Mouse (Mus musculus) kidney, postnatal 10 days (tissue): ENCODE measurements at regions not wholly inside any gene's neighbourhood (a gene's known extent, or its start where the extent isn't known, plus 50 kb on each side); places are given as distances from the start of the nearest gene placed in this dataset.
A peak's percentile ranks its signal among the peaks of the same experiment; 100 is the strongest.
"Not testable (repeated sequence)": the region's sequence is repeated elsewhere in the genome, so short reads cannot be mapped to it uniquely, and the experiment has no call there.

Experiments used
- DNase-seq: peaks from one replicate; pipeline ENCODE4 v3.0.0; 2021; ENCODE audit warnings: mixed read lengths

DNA sequence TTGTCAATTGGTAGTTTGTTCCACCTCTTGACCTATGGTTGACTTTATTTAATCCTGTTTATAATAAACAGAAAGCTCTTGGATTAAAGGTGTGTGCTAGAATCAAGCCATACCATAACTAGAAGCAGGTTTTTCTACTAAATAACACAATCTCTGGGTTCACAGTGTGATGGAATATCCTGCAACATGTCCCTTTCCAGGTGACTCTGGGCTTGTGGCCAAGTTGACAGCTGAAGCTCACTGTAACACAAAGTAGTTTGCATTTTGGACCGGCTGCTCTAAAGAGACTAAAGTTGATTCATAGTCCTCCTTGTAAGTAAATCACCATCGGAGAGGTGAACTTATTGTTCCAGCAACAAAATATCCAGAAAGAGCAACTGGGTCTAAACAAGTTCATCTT lies 149.3 kb upstream of the Kctd3 start:
- peak; percentile 18 for DNase-seq

DNA sequence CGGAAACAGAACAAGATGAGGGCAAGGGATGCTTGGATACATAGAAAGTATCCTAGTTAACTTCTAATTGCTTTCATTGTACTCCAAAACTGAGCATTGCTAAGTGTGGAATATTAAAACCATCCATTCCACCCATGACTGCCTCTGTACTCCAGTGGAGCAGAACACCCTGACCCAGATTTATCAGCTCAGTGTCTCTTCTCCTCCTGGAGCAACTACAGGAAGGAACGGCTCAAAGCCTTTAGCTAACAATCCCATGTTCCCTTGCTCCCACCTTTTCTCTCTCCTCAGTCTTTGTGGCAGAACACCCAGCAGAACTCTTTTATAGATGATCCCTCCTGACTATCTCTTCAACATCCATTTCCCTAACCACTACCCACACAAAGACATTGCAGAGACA lies 146.7 kb upstream of the Kctd3 start:
- no peak for DNase-seq

DNA sequence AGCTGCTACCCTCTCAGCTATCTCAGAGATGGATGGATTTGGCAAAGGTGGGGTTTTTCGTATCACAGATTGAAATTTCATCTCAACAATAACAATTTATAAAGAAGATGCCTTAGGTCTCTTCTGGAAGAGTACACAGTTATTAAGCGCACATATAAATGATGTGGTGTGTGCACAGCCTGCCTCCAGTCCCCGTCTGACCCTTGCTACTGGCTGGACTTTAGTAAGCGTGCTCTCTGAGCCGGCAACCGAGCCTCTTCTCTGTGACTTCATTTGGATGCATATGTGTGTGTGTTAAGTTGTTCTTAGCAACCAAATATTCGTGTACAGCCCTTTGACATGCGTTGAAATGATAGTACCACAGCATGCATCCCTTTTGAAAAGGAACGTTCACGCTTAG lies 145.5 kb upstream of the Kctd3 start:
- no peak for DNase-seq

DNA sequence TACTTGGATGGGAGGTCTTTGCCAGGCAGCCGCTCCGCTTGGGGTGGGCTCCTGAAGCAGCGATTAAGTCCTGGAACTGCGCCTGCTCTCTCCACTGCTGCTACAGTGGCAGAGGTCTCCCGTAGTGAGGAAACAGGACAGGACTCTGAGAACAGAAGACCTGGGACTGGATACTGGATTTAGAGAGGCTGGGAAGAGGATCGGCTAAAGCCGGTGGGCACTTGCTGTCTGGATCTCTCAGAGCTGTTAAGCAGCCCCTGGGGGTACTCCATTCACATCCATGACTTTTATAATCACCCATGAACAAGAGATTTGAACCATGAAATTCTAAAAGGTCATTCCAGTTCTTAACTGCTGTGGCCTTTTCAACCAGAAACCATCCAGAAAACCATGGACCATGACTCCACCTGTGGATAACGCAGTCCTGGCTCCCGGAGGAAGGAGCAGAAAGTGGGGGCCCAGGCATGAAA lies 135.4 kb upstream of the Kctd3 start:
- no peak for DNase-seq

DNA sequence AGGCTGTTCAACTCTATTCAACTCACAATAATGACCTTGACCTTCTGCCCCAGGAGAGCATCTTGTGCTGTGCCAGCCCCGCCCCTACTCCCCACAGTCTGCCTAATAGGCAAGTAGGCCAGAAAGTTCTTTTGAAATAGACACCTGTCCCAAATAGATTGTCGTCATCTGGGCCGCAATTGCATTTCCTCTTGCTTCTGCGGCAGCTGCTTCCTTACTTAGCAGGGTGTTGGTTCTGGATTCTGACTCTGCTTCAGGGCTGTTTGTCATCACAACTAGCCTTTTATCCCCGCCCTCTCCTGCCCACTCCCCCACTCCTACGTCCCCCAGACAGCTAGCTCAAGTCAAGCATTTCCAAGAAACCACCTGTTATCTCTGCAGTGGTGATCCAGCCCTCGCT lies 134.9 kb upstream of the Kctd3 start:
- no peak for DNase-seq

DNA sequence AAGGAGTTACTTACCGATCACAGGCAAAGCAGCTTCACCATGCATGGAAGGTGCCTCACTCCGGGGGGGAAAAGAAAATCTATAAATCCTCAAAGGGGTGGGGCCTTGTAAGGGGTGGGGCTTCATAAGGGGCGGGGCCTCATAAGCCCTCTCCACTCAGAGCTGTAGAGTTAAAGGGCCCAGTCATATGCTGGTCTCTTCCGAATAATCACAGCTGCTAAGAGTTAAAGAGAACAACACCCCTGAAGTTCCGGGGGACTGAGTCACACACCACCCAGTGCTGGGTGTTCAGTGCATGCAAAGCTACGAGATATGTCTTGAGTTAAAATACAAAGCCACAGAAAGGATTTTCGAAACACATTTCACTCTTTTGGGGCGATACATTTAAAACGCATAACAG lies 134.1 kb upstream of the Kctd3 start:
- DNase-seq = no peak

DNA sequence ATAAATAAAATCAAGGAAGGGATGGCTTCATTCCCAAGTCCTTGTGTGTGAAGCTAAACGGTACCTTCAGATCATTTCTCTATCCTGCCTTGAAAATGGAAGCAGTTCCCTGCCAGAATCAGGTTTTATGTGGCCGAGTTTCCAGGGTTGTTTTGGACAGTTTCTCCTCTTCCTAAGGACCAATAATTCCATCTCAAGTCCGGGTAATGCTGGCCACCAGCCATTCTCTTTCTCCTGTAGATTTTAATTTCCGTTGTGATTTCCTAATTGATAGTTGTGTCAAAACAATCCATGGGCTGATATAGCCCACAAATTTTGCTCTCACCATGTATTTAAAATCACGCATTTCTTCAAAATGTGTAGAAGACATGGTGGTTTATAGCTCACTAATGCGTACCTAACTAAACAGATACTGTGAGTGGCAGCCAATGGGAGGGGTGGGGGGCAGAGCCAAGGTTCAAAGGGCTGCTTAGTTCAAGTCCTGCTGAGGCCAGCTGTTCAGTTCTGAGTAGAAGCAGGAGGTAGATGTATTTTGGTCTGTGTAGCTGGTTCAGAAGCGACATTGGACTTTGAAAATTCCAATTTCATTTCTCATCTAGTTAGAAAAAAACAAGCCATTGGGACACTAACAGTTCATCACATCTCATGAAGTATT lies 129.2 kb upstream of the Kctd3 start:
- peak; percentile 57 for DNase-seq

DNA sequence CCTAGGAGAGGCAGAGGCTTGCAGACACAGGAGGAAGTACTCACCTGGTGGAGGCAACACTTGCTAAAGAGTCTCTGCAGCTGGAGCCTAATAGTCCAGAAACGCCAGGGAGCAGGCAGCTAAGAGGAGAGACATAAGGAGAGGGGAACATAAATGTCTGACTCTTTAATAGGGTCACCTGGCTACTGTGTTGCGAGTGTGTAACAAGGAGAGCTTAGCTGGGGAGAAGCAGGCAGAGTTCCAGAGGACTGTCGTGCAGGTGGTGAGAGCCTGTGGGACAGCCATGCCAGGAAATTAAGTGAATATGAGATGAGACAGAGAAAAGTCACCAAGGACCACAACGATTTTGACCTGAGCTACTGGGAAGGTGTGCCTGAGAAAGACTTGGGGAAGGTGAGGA lies 128.2 kb upstream of the Kctd3 start:
- no peak for DNase-seq

DNA sequence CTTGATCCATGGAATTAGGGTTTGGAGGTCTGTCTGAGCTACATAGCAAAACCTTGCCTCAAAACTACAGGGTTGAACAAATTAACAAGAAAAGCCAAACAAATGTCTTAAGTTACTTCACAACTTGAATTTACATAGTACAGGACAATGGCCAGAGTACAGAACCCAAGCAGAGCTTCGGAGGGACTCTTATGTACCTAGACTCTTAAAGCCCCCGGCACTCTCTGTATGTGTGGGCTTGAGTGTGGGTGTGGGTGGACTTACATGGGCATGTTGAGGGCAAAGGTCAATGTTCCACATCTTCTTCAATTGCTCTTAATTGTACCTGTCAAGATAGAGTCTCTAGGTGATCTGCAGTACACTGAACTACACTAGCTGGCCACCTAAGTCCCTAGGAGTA lies 121.1 kb upstream of the Kctd3 start:
- DNase-seq = no peak

DNA sequence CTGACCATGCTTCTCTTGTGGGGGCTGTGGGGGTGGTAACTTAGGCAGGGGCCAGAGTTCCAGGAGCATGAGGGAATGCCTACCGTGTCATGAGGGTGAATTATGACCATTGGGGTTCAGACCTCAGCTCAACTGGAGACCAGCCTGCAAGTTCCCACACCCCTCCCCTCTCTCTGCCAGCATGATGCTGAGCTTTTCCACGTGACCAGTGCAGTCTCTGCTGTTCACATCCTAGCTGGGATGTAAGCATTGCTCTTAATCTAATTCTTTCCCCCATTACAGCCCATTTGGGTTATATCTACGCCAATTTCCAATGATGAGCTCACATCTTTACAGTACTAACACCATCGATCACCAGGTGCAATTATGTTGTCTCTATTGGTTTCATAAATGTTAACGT lies 120.6 kb upstream of the Kctd3 start:
- DNase-seq = not testable (repeated sequence)

DNA sequence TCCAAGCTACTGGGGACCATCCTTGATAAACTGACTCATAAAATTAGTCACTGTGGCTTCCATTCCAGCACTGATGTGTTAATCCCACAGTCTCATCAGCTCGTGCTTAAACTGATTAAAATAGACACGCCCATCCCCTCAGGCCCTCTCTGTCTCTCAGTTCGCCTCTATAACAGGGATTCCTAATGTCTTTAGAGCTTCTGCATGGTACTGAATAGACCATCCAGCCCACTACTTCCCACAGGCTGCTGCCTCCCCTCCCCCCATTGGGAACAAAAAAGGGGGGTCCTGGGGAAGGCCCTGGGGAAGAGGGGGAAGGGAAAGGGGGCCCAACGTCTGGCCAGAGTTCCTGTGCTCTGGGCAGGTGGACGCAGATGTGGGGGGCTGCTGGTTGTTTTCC lies 119.7 kb upstream of the Kctd3 start:
- no peak for DNase-seq

DNA sequence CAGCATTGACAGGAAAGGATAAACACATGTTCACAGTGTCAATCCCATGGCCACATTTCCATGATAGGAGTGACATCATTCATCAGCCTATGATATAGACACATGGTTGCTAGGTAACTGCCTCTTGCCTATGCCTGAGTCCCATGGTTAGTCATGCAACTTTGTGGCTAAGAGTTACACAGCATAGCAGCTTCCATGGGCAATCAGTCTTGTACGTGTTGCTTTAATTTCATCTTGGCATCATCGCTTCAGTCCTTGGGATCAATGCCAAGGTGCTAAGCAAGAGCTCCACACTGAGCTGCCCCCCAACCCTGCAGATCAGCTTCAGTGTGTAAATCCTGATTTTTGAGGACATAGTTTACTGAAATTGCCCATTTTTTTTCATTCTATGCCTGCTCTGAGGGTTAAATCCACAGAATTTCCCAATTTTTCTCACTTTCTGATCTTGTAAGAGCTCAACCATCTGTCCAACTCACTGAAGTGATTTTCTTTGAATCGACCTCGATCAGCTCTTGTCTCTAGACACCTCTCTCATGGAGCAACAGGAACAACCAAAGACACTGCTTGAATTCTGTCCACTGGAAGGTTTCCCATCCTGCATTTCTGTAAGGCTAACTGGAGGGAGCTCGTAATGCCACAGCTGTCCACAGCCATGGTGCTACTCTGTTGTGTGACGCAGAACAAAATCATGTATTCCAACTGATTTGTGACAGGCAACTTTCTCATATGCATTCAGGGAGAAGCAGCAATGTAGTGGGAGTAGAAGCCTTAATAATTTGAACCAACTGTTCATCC lies 112.5 kb upstream of the Kctd3 start:
- DNase-seq = no peak

DNA sequence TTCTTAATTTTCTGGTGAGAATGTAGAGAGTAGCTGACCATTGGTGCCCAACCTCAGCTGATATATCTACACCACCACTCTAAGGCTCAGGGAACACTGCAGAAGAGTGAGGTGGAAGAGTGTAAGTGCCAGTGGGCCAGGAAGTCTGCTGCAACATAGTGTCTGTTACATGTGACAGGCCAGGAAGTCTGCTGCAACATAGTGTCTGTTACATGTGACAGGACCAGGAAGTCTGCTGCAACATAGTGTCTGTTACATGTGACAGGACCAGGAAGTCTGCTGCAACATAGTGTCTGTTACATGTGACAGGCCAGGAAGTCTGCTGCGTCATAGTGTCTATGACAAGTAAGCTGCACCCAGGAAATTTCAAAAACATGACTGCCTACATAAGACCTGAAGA lies 111.4 kb upstream of the Kctd3 start:
- DNase-seq = not testable (repeated sequence)

DNA sequence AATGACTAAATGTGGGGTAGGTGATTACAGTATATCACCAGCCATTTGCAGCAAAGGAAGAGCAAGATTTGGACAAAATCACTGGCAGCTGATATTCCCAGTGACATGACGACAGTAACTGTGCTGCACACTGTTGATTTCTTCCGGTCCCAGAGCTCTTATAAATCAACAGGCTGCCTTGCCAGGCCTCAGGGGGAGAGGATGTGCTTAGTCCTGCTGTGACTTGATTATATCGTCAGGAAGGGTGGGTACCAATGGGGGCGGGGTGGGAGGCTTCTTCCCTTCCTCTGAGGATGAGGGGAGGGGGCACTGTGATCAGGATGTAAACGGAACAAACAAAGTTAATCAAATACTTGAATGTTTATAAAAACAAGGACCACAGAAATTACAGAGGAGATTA lies 110.9 kb upstream of the Kctd3 start:
- peak; percentile 49 for DNase-seq

DNA sequence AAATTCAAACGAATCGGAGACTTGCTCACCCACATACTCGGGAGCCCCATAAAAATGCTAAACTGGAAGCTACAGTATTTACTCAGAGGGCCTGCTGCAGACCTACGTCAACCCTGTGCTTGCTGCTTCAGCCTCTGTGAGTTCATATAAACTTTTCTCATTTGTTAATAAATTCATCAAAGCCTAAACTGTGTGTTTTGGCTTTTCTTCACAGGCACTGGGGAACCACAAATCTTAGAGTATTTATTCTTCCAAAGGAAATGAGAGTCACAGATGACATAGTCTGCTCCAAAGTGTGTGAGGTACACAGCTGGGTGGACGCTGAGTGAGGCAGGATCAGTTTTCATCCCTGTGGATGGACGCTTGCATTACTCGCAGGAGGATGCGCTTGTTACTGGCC lies 108.3 kb upstream of the Kctd3 start:
- peak; percentile 25 for DNase-seq

DNA sequence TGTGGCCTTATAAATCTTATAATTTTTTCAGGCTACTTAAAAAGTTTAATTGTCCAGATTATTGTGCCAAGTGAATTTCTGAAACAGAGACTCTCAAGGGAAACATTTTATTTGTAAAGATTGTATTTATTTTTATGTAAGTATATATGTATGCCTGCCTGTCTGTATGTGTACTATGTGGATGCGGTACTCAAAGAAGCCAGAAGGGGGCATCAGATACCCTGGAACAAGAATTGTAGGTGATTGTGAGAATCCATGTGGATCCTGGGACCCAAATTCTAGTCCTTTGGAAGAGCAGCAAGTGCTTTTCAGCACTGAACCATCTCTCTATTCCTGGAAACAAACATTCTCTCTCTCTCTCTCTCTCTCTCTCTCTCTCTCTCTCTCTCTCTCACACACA lies 107.6 kb upstream of the Kctd3 start:
- DNase-seq = no peak

DNA sequence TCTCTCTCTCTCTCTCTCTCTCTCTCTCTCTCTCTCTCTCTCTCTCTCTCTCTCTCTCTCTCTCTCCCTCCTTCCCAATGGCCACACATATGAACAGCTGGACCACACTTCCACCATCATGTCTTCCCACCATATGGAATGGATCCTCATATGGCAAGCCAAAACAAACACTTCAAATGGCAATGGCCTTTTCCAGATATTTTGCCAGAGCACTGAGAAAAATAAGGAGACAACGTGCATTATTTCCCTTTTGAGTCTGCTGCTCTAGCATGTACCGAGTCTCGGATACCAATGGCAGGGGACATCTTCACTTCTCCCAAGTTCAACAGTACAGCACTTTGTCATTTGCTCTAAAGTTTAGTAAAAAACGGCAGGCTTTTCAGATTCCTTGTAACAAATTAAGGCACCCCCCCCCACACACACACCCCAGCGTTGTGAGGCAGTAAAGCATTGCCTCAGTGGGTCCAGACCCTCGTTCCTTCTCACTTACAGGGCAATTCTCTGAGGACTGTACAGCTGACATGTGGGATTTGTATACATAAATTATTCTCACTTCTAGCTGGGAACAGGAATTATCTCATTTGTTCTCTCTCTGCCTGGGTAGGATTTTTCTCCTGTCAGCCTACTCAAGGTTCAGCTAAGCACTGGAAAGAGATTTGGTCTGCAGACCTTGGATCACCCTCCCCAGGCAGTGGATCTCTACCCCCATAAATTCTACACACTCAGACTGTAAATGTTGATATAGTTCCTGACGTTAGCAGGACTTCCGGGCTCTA lies 100.8 kb upstream of the Kctd3 start:
- no peak for DNase-seq

DNA sequence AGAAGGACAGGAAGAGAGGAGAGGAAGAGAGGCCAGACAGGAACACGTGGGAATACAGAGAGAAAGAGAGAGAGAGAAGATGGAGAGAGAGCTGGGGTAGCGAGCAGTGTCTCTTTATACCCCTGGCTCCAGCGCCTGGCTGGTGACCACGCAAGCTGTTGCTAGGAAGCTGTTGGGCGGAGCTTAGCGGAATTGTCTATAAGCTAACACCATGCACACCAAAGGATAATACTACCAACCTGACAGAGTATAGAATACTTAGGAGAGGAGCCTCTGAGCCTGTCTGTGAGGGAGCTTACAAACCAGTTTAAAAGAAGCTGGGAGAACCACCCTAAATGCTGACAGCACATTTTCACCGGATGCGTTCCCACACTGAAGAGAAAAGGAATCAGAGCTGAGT lies 100.2 kb upstream of the Kctd3 start:
- DNase-seq = peak; percentile 47

DNA sequence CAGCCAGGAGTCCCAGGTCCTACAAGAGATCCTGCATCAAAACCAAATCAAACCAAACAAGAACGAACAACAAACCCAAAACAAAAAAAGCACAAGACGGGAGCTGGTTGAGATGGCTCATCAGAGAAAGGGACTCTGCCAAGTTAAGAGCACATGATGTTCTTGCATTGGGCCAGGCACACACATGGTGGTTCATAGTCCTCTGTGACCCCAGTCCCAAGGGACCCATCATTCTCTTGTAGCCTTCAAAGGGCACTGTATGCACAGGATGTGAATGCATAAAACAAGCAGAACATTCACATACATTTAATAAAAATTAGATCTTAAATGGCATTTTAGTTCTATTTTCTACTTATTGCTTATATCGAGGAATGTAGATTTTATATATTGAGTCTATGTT lies 99.5 kb upstream of the Kctd3 start:
- DNase-seq = peak; percentile 24

DNA sequence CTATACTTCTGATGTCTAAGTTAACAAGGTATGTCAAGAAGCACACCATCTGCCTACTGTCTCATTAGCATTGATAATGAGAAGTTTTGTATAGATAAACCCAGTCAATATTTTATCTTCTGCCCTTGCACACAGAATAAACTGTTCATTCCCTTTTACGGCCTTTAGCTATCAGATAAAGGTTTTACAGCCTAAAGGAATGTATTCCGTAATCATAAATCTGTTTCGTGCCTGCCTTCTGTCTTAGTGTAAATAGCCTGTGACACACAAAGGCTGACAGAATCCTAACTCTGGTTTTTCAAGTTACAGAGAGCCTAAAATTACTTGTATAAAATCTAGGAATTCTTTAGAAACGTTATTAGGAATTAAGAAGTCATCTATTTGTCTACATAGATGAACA lies 97.6 kb upstream of the Kctd3 start:
- no peak for DNase-seq

DNA sequence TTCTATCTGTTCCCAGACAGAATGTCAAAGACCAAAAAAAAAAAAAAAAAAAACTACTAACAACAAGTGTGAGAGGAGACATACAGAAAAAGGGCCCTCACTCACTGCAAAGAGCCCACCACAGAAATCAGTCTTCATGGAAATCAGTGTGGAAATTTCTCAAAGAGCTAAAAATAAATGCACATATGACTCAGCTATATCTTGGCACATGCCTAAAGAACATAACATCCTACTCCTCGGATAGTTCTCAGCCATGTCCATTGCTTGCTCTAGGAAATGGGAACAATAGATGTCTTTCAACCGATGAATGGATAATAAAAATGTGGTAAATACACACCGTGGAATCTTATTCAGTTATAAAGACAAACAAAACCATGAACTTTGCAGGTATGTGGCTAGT lies 95.1 kb upstream of the Kctd3 start:
- no peak for DNase-seq

DNA sequence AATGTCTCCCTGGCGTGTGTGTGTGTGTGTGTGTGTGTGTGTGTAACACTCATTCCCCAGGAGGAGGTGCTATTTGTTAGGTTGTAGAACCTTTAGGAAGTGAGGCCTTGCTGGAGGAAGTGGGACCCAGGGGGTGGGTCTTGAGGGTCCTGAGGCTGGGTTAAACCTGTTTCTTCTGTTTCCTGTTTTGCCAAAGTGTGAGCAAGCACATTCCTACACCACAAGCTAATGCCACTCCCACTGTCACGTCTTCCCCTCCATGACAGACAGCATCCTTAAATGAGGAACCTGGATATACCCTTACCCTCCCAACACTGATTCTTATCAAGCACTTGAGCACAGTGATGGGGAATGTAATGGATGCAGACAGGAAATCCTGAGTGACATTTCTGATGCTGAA lies 91.5 kb upstream of the Kctd3 start:
- DNase-seq = no peak

DNA sequence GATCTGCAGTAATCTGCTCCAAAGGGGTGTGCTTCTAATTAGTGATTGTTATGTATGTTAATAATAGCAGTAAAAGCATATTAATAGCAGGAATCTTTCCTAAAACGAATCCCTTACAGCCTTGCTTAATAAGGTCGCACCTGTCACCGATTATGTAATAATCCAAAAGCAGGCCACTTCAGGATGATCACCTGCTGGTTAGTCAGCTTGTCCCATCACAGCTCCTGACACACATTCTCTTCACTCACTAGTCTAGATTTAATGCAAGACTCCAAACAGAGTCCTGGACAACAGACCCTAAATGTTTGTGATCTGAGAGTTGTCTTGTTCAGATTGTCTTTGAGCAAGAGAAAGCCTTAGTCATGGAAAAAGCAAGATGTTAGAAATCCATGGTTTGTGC lies 85.2 kb upstream of the Kctd3 start:
- no peak for DNase-seq

DNA sequence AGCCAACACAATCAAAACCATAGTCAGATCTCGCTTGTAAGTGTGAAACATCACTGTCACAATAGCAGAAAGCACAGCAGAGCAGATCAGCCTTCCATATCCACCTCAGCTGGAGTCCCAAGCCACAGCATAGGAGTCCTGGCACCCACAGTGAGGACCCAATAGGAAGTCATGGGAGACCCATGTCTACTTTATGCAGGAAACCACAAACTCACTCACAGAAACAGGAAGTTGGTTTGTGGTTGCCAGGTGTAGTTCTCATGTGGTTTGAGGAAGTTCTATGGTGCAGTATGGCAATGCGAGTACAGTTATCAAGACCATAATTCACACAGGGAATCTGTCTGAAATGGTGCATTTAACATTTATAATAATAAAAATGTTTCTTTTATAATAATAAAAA lies 77.6 kb upstream of the Kctd3 start:
- no peak for DNase-seq
